Mouse (Mus musculus) left cerebral cortex, adult 8-10 months (tissue): ENCODE measurements around the gene Meis2. TPM values are rescaled to one million over a fixed set of nuclear protein-coding genes. Genes with fewer than 3 reads are reported as not detected.
A peak's percentile ranks its signal among the peaks of the same experiment; 100 is the strongest.

Experiments
- DNase-seq, 2 experiments: peaks; one replicate each; pipeline ENCODE4 v3.0.0; 2022; ENCODE audit warnings: low spot score in 2 of 2
- total RNA-seq, 4 experiments: library from RNA; stranded (reverse); gene quantifications; 2 replicates each; pipeline ENCODE4 v1.2.4; 2022

Meis2 gene
- total RNA-seq, 4 experiments from 2014 or later: 141 to 190 (median 171) TPM

DNA sequence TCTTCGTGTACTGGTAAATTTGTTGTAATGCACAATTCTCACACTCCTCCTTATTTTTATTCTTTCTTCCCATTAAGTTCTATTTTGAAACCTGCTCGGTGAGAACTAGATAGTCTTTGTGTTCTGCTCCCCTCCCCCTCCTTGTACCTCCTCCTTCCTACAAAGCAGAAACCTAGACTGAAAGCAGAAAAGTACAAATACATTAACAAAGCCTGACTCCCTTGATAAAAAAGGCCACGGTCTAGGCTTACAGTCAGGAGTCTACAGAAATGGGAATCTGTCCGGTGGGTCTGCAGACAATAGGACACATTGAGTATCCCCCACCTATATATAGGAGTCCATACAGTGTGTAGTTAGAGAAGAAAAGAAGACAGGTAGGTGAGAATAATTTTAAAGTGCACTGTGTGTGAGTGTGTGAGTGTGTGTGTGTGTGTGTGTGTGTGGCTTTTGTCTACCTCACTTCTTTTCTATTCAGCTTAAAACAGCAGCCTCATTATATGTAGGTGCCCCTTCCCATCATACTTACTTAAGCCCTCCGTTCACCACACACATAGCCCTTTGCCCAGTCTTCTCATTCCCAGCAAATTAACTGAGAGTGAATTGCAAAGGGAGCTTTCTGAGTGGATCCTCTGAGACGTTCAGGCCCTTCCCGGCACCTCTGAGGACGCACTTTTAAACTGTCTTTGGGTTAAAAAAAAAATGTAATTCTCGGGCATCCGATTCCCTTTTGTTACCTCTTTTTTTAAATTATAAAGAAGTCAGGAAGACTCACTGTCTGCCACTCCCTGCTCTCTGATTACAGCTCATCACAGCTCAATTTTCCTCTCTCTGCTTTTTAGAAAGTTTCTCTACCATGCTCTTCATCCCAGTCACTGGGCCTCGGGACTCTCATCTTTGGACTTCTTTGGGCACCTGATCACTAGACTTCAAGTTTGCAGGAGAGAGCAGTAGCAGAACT is 208.2 kb downstream of the Meis2 start:
- DNase-seq: no peak

DNA sequence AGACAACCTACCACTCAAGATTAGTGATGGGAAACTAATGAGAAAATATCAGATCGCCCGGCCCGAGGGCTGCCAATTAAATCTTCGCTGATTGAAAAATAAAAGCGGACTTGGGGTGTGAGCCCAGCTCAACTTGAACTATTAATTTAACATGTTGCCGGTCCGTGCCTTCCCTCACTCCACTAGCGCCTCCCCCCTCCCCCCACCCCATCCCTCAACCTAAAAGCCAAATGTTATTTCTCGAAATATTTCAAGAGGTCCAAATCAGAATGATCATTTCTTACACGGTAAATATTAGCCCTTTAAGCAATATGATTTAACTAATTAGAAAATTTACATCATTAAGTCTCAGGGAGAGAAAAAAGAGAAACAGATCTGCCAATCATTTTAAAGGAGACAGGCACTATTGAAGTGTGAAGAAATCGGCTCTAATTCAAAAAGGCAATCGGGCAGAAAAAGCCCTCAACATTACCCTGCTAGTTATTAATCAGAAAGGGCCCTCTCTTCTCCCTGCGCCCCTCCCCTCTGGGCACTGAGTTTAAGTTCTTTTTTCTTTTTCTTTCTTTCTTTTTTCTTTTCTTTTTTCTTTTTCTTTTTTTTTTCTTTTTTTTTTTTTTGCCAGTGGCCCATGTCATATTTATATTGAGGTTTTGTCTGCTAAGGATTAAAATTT is 209.1 kb downstream of the Meis2 start:
- DNase-seq: no peak

DNA sequence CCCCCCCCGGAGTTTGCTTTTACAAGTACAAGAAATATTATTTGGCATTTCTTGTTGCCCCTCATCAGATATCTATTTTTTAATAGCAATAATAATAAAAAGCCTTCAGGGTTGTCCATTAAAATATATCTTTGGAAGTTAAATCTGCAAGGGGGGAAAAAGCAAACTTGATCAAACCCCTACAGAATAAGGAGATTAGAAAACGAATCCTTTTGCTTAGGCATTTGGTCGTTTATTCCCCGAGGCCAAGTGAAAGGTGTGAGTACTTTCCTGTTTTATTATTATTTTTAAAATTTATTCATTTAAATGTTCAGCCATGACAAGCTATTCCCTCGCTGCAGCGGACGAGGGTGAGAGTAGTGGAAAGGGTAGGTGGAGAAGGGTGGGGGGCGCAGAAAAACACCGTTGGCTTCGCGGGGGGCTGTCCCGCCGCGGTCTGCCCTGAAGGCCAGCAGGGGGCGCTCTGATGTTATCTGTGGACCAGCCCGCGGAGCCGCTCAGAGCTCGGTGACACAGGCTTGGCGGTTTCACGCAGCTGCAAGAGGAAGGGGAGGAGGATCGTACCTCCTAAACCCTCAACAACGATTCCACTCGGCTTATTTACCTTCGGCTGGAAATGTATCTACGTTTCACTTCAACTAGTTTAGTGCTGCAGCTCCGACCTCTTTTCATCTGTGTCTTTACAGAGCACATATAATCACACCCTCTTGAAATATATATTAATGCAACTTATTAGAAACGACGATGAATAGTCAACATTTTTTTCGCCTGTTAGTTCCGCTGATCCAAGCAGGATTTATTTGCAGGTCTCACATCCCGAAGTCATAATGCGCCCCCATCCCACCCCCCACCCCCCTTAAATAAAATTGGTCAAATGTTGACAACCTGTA is 209.9 kb downstream of the Meis2 start:
- DNase-seq: peak; percentile 62 to 73

DNA sequence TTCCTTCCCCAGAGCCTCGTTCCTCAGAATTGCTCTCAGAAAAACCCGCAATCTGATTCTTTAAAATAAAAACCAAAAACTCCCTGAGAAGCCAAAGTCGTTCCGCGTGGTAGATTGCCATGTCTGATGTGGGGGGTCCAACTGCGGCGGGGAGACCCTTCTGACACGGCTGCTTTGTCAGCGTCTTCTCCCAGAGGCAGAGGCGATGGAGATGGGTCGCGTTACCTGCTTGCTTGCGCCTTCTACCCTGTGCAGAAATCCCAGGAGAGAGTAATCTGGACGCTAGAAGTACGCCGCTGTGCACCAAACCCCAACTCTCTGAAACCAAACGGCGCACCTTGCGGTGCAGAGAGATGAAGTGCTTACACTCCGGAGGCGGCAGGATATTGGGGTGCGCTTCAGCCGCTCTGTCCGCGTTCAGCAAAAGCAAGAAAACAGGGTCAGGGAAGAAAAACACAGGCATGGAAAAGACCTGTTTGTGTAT is 210.8 kb downstream of the Meis2 start:
- DNase-seq: no peak

DNA sequence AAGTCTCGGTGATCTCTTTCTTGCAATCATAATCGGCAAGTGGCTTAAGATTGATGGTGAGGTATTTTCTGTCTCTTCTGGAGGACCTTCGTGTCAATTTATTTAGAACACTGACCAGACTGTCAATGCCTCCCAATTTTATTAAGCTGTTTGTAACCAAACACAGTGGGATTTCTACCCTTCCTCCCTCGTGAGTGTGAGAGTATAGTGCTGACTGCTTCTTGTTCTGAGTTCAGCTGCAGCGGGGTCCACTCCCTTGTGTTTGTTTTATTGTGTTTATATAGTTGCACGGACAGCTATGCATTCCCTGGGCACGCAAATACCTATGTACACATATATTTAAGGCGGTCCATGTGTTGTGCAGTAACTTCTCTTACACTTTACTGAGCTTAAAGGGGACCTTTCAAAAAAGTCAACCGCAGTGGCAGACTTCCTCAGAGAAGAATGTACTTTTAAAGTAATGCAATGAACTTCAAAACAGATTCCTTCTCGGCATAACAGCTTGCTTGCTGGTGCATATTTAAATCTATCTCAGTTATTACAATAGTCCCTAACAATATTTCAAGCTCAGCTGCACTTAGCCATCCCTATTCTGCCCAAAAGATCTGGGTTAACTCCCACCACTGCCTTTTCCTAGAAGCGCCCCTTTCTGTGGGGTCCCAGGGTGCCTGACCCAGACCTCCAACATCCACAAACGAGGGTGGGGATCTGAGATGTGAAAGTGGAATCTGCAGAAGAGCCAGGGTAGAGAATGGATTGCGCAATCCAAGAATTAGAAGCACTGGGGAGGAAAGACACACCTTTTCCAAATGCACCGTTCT is 211.4 kb downstream of the Meis2 start:
- no peak for DNase-seq

DNA sequence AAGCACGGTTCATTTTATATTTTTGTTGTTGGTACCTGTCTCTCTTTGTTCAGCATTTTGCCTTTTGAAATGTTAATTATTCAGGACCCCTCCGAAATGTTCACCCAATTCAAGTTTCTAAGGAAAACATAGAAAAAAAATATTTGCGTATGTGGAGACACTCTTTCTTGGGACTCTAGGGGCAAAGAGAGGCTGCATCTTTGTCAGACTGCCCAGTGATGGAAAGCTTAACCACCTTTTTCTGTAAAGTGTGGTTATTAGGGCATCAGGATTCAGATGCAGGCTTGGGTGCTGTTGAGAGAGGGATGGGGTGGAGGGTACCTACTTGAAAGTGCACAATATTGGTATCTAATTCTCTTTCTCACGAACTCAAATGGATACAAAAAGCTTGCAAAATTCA is 212.4 kb downstream of the Meis2 start:
- DNase-seq: no peak

DNA sequence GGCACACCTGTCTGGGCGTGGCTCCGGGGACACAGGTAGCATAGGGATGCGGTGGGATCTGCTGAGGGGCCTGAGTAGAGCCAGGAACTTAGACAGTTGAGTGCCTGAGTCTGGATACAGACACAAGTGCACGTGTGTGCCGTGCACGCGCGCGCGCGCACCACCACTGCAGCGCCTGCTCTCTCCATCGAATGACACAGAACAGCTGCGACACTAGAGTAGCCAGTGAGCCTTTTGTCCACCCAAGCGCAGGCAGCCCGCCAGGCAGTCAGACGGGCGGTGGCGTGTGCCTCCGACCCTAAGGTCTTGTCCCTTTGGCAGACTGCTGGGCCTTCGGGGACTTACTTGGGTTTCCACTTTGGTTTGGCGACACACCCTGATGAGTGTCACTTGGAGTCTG is 213.0 kb downstream of the Meis2 start:
- peak in 1 of 2 experiments; percentile 47 for DNase-seq

DNA sequence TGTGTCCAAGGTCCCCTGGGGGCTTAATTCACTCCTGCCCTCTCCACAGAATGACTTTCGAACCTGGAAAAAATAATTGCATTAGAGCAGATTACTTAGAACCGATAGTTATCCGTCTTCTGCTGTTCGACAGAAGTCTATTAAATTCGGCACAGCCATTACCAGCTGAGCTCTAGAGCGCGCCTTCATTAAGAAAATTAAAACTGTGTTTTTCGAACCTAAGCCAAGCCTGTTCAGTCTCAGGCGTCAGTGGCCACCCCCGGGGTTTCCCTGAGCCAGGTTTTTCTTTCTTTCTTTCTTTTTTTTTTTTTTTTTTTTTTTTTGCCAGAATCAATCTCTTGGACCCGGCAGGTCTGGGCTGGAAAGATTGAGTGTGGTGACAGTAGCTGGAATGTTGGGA is 213.5 kb downstream of the Meis2 start:
- DNase-seq: no peak

DNA sequence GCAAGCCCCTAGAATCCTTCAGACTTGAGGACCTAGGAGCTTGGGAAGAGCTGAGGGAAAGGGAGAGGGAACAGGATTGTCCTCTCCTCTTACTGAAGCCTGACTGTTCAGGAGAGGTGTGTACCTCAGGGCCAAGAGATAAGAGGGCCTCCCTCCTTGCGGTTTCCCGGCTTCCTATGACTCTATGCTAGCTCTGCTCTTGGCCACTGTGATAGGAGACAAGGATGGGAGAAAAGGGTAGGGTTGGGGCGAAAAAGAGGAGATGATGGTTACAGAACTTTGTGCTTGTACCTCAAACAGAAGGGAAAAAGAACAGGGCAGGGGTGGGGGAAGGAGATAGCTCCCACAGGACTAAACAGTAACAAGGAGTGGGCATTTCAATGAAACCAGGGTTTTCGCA is 214.7 kb downstream of the Meis2 start:
- DNase-seq: no peak

DNA sequence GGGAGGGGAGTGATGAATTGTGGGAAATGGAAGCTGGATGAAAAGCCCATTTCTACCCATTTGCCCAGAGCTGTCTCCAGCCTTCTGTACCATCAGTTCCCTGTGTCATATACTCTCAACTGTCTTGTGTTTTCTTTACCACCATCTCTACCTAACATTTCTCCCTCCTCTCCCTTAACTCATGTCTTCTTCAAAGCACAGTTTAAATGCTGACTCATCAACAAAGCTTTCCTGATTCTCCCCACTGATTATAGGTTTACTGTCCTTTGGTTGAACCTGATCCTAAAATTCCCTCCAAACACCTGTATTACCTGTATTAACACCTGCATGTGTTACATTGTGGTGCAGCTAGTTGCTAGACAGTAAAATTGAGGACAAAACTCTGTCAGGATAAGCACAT is 222.8 kb downstream of the Meis2 start:
- DNase-seq: no peak

DNA sequence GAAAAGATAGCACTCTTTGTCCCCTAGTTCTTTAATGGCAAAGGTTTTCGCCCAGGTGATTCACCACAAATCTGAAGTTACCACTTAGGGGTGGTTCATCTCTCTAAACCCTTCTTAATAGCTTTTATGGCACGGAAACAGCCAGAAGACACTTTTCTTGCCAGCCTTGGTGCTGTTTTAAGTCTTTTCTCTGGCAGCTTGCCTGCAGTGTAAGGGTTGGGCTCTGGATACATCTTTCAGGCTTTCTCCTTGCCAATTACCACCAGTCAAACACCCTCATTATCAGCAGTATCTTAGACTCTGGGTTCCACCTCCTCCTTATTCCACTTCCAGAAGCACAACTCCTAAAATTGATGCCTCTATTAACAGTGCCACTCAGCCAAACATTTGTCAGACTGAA is 229.6 kb downstream of the Meis2 start:
- DNase-seq: no peak

DNA sequence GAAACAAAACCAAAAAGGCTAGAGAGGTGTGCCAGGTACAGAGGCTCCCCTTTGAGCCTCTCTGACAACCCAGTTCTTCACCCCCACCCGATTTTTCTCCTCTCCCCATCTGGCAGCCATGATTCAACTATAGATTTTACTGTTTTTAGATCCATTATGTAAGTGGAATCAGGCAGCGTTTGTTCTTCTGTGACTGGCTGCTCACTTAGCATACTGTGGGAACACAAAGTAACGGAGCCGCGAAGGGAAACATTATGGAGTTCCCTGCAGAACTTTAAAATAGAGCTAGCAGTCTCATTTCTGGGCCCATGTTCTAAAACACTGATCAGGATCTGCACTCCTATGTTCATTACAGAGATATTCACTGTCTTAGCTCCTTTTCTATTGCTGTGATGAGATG is 243.3 kb downstream of the Meis2 start:
- DNase-seq: peak; percentile 19 to 38

DNA sequence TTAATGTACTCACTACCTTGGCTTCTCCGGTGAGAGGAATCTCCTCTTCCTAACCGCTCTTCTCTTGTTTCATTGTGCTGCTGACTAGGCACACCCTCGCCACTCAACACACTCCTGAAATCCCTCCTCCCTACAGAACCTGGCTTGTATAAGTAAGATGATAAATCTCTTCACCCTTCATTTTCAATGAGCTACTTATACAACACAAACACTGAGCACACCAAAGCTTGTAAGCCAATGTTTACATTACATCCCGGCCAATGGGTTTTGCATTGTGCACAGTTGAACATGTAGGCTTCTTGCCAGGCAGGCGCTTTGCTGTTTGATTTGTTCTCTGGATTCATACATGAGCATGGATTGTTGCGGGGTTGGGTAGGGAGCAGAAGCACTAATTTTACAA is 247.7 kb downstream of the Meis2 start:
- DNase-seq: no peak

DNA sequence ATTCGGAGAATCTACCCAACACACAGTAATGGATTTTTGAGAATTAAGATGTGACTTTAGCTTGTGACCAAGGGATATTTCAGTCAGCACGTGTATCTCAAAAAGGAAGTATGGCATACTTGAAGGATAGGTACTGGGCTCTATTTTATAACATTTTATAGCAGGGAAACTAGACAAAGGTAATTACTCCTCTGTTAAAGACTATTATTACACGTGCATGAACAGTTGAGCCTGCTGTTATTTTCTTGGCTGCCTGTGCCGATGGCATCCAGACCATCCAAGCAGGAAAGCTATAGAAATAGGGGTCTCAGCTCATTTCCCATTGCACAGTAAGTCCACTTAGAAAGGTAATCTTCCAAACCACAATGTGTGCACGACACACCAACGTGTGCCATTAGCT is 251.9 kb downstream of the Meis2 start:
- no peak for DNase-seq

DNA sequence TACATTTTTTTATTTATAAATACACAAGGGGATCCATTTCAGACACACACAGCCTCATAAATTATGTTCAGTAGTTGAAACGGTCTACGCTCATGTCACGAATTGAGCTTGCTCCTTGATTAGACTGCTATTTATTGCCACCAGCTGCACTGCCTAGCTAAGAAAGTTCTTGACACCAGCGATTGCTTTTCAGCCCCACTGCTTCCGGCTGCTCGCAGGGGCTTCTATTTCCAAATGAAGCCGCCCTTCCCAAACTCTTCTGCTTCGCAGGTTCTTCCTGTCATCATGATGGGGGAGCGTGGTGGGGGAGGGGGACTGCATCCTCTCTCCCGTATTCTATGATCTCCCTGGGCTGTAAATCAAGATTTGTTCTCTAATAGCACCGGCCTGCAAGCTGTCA is 252.3 kb downstream of the Meis2 start:
- DNase-seq: no peak
